ENCODE assay signal across 10 mouse cellular contexts in genomic region chr15:83772460-83772859, GRCm38 (mm10). TPM values are rescaled to one million over a fixed set of nuclear protein-coding genes. Genes with fewer than 3 reads are reported as not detected.
DNase-seq lines count a peak whose midpoint lies in the region; TF ChIP-seq lines count a peak whose summit lies in the region.
"Had no signal": no experiment of that assay in that cellular context is flagged by ENCODE, and none has a peak within 500 bp of the region (broad histone marks: within the 10 kb centered on the region; RNA-seq: fewer than 3 reads in every experiment).

No protein-coding gene starts in this region.

- no peak for TF ChIP-seq POLR2A in thymus, adult 2 months (IDR thresholded peaks at IDR 0.05; ENCODE audit: control insufficient read depth, extremely low read depth, insufficient read depth, low read length, poor library complexity)

- H3K36me3 ChIP-seq in thymus, adult 2 months (ENCODE audit: control insufficient read depth, insufficient read depth, low read length) = no peaks in the 10 kb centered on the region
- H3K36me3 ChIP-seq: embryonic facial prominence, embryonic 12.5 days; intestine, embryonic 15.5 days had no signal

- WGBS in thymus, adult 2 months = 68% methylated on average over 5 of the region's 5 CpGs

- intact Hi-C loops in left cerebral cortex, postnatal 14 days (cut with DNase I) = no loop called here

- no peak overlapping the region for H3K4me3 ChIP-seq in thymus, adult 2 months (ENCODE audit: control insufficient read depth, insufficient read depth, low read length)
- H3K4me3 ChIP-seq: embryonic facial prominence, embryonic 12.5 days; intestine, embryonic 15.5 days had no signal

- H3K27ac ChIP-seq in thymus, adult 2 months (ENCODE audit: control insufficient read depth, insufficient read depth, low read length) = no peak overlapping the region
- H3K27ac ChIP-seq: embryonic facial prominence, embryonic 12.5 days; intestine, embryonic 15.5 days had no signal

- DNase-seq in cerebellum, adult 11-12 months = peak; percentile 20
- DNase-seq in cerebellum, adult 11 months = no peak
- peak; percentile 55 to 60 for DNase-seq in left cerebral cortex, postnatal 14 days (ENCODE audit: low spot score in 2 of 2)
- no peak for DNase-seq in left cerebral cortex, adult 18-20 months (ENCODE audit: low spot score in 2 of 2)
- peak; percentile 74 for DNase-seq in gastrocnemius, postnatal 10 days
- DNase-seq in layer of hippocampus, postnatal 14 days (ENCODE audit: low spot score in 2 of 2) = peak; percentile 58 to 60
- no peak for DNase-seq in thymus, postnatal 36 days
- no peak for DNase-seq in thymus, adult 2 months

- no peaks in the 10 kb centered on the region for H3K27me3 ChIP-seq in thymus, adult 2 months (ENCODE audit: control insufficient read depth, insufficient read depth, low read length)

- H3K4me1 ChIP-seq in thymus, adult 2 months (replicated peaks; ENCODE audit: control insufficient read depth, insufficient read depth, low read length) = no peaks in the 10 kb centered on the region
- H3K4me1 ChIP-seq: embryonic facial prominence, embryonic 12.5 days; intestine, embryonic 15.5 days had no signal

- no peak for TF ChIP-seq CTCF in thymus, adult 2 months (IDR thresholded peaks at IDR 0.05; ENCODE audit: borderline replicate concordance, control insufficient read depth, extremely low read depth, insufficient read depth, low read length, poor library complexity)

RNA-seq across cellular contexts. Expression of gene Mpped1, which starts 6.8 kb away (rescaled TPM):
- 100 to 1,000 TPM; 217 to 234 TPM for total RNA-seq in left cerebral cortex, postnatal 14 days (2021)
- 100 to 1,000 TPM; 206 to 213 TPM for total RNA-seq in left cerebral cortex, adult 18-20 months (2021)
- under 1 TPM; 0.45 TPM for total RNA-seq in gastrocnemius, postnatal 10 days (2021)
- 100 to 1,000 TPM; 127 to 142 TPM for total RNA-seq in layer of hippocampus, postnatal 14 days (2021)
- 0.22 and 0.31 TPM in 2 replicates for polyA plus RNA-seq in thymus, adult 2 months (2012; rRNA removed)

RNA-seq across cellular contexts. Expression of gene Scube1, which starts 47.6 kb away (rescaled TPM):
- 10 to 100 TPM; 58.6 to 65.6 TPM for total RNA-seq in left cerebral cortex, postnatal 14 days (2021)
- 10 to 100 TPM; 51.8 to 67.1 TPM for total RNA-seq in left cerebral cortex, adult 18-20 months (2021)
- total RNA-seq in gastrocnemius, postnatal 10 days (2021) = 1 to 10 TPM; 2.5 to 2.8 TPM
- 10 to 100 TPM; 19.2 to 21.7 TPM for total RNA-seq in layer of hippocampus, postnatal 14 days (2021)
- 1.3 and 2.2 TPM in 2 replicates for polyA plus RNA-seq in thymus, adult 2 months (2012; rRNA removed)

Comparison
In these comparisons a context has a peak if more than half of its experiments do, and no peak if none do; other contexts are left out.
1. DNase-seq: peak in cerebellum, adult 11-12 months (single experiment), left cerebral cortex, postnatal 14 days (2 of 2), gastrocnemius, postnatal 10 days (single experiment) and layer of hippocampus, postnatal 14 days (2 of 2); none in cerebellum, adult 11 months (single experiment), left cerebral cortex, adult 18-20 months (0 of 2), thymus, postnatal 36 days (0 of 2) and thymus, adult 2 months (single experiment).
2. RNA of gene Mpped1, which starts 6.8 kb away (total RNA-seq): 217 to 234 TPM in left cerebral cortex, postnatal 14 days, 206 to 213 TPM in left cerebral cortex, adult 18-20 months and 127 to 142 TPM in layer of hippocampus, postnatal 14 days; 0.45 TPM in gastrocnemius, postnatal 10 days; every median in the first group is over 10 times any median in the second.
3. RNA of gene Scube1, which starts 47.6 kb away (total RNA-seq): 51.8 to 67.1 TPM in left cerebral cortex, adult 18-20 months, 58.6 to 65.6 TPM in left cerebral cortex, postnatal 14 days and 19.2 to 21.7 TPM in layer of hippocampus, postnatal 14 days; 2.5 to 2.8 TPM in gastrocnemius, postnatal 10 days; every median in the first group is over 4 times any median in the second.